Comparison of ENCODE assay signal across 22 mouse cellular contexts in the genomic region with DNA sequence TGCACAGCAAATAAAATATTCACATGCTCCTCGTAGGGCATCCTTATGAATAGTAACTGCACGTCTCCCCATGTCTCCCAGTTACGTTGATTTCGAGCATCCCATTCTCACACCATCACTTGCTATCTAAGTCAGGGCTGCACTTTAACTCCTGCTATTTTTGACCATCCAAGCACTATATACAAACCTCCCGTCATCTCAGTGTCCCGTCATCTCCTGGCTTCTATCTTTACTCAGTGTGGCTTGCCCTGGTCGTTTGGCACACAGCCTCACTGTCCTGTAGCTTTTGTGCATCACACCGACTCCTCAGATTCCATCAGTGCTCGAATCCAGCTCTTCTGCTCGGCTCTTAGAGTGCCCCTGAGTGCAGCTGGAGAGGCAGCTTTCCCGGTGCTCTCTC.
"Had no signal": no experiment of that assay in that cellular context is flagged by ENCODE, and none has a peak within 500 bp of the region (broad histone marks: within the 10 kb centered on the region; RNA-seq: fewer than 3 reads in every experiment).

No protein-coding gene starts in this region.

- H3K4me1 ChIP-seq: limb, embryonic 12.5 days; limb, embryonic 15.5 days; midbrain, embryonic 12.5 days; midbrain, embryonic 15.5 days; neural tube, embryonic 12.5 days; neural tube, embryonic 15.5 days had no signal

- H3K9ac ChIP-seq: limb, embryonic 12.5 days; limb, embryonic 15.5 days; liver, embryonic 14.5 days; liver, postnatal 0 days; lung, embryonic 14.5 days; midbrain, embryonic 12.5 days; midbrain, embryonic 15.5 days; neural tube, embryonic 12.5 days; neural tube, embryonic 15.5 days had no signal

- H3K4me3 ChIP-seq: limb, embryonic 12.5 days; limb, embryonic 15.5 days; midbrain, embryonic 12.5 days; midbrain, embryonic 15.5 days; neural tube, embryonic 12.5 days; neural tube, embryonic 15.5 days had no signal

- H3K9me3 ChIP-seq: limb, embryonic 12.5 days; limb, embryonic 15.5 days; midbrain, embryonic 12.5 days; midbrain, embryonic 15.5 days; neural tube, embryonic 12.5 days; neural tube, embryonic 15.5 days had no signal

- H3K36me3 ChIP-seq: limb, embryonic 12.5 days; limb, embryonic 15.5 days; midbrain, embryonic 12.5 days; midbrain, embryonic 15.5 days; neural tube, embryonic 12.5 days; neural tube, embryonic 15.5 days had no signal

- DNase-seq: kidney, postnatal 14 days; kidney, postnatal 4 days; left cerebral cortex, postnatal 4 days; liver, postnatal 0 days; lung, embryonic 14.5 days; right cerebral cortex, adult 18-20 months; right cerebral cortex, postnatal 14 days; right cerebral cortex, postnatal 4 days; thymus, adult 2 months; thymus, postnatal 14 days; thymus, postnatal 4 days had no signal

- H3K4me2 ChIP-seq: limb, embryonic 12.5 days; limb, embryonic 15.5 days; liver, embryonic 11.5 days; lung, embryonic 14.5 days; midbrain, embryonic 12.5 days; midbrain, embryonic 15.5 days; neural tube, embryonic 12.5 days; neural tube, embryonic 15.5 days had no signal

- H3K27ac ChIP-seq: limb, embryonic 12.5 days; limb, embryonic 15.5 days; liver, embryonic 14.5 days; macrophage; midbrain, embryonic 12.5 days; midbrain, embryonic 15.5 days; neural tube, embryonic 12.5 days; neural tube, embryonic 15.5 days; stomach, postnatal 0 days had no signal

- H3K27me3 ChIP-seq: limb, embryonic 12.5 days; limb, embryonic 15.5 days; midbrain, embryonic 12.5 days; midbrain, embryonic 15.5 days; neural tube, embryonic 12.5 days; neural tube, embryonic 15.5 days had no signal

- ATAC-seq: liver, postnatal 0 days; lung, postnatal 0 days; midbrain, embryonic 15.5 days had no signal
